ENCODE assay signal across 9 mouse cellular contexts in the genomic region with DNA sequence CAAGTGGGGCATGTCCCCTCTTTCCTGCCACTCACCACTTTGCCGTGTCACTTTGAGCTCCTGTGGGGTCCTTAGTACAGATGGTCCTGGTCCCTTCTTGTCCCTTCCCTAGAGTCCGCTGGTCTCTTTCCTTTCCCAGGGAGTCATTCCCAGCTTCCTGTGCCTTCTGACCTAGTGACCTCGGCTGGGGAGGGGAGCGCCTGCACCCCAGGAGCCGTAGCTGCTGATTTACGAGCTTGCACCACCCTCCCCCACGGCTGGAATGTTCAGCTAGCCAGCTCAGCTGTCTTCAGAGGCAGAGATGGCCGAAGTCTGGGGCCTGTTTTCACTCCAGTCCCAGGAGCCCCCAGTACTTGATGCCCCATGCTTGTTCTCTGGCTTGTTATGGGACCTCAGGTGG. TPM values are rescaled to one million over a fixed set of nuclear protein-coding genes. Genes with fewer than 3 reads are reported as not detected.
DNase-seq lines count a peak whose midpoint lies in the region; ATAC-seq and TF ChIP-seq lines count a peak whose summit lies in the region.
"Had no signal": no experiment of that assay in that cellular context is flagged by ENCODE, and none has a peak within 500 bp of the region (broad histone marks: within the 10 kb centered on the region; RNA-seq: fewer than 3 reads in every experiment).

No protein-coding gene starts in this region.

- H3K79me2 ChIP-seq in heart, adult 2 months (replicated peaks; ENCODE audit: control insufficient read depth, insufficient read depth, low read length), result no peaks in the 10 kb centered on the region

- intact Hi-C loops in heart, adult 2 months (cut with DNase I), result no loop called here

- no peak overlapping the region; the same call in 1 of the 2 replicates for H3K27ac ChIP-seq in heart, adult 2 months

- no peak for TF ChIP-seq POLR2A in heart, adult 2 months (IDR thresholded peaks at IDR 0.05; ENCODE audit: insufficient read depth, low read depth, low read length)

- H3K36me3 ChIP-seq in heart, adult 2 months (ENCODE audit: control insufficient read depth, insufficient read depth, low read length), result no peaks in the 10 kb centered on the region

- DNase-seq in gastrocnemius, adult 18-20 months (ENCODE audit: low spot score), result peak; percentile 59
- DNase-seq in gastrocnemius, postnatal 4 days (ENCODE audit: low spot score in 2 of 2), result no peak
- DNase-seq in heart, adult 2 months, result peak; percentile 49
- DNase-seq in kidney, postnatal 10 days, result peak; percentile 95
- peak; percentile 65 for DNase-seq in lung, postnatal 36 days
- no peak for DNase-seq in thymus, postnatal 0 days (ENCODE audit: low spot score)
- no peak for DNase-seq in testis, postnatal 14 days (ENCODE audit: low spot score)

- no peak overlapping the region for H3K9ac ChIP-seq in heart, adult 2 months (ENCODE audit: low read depth, low read length)

- no peaks in the 10 kb centered on the region for H3K27me3 ChIP-seq in heart, adult 2 months (ENCODE audit: control insufficient read depth, insufficient read depth, low read length)

- TF ChIP-seq CTCF in heart, adult 2 months (IDR thresholded peaks at IDR 0.05), result no peak

- 28% methylated on average over 8 of the region's 8 CpGs for WGBS in heart, adult 2 months

- H3K4me3 ChIP-seq in heart, adult 2 months, result no peak overlapping the region

- no peak; the same call in 1 of the 2 replicates for ATAC-seq in monocyte, adult 5-6 weeks (replicated peaks; ENCODE audit: insufficient number of reproducible peaks, low FRiP score, low TSS enrichment, poor library complexity, severe bottlenecking)

- TF ChIP-seq EP300 in heart, adult 2 months (IDR thresholded peaks at IDR 0.05; ENCODE audit: insufficient read depth, low read depth, low read length), result no peak

- H3K4me1 ChIP-seq in heart, adult 2 months (ENCODE audit: control insufficient read depth, insufficient read depth, low read length), result no peaks in the 10 kb centered on the region

RNA-seq across cellular contexts. Expression of a gene that starts 8.7 kb away (rescaled TPM):
- total RNA-seq in gastrocnemius, adult 18-20 months (2021), result 1 to 10 TPM; 6.3 to 8.1 TPM
- 10 to 100 TPM; 19.0 to 21.6 TPM for total RNA-seq in gastrocnemius, postnatal 4 days (2021)
- 10 to 100 TPM; 18.4 to 20.3 TPM for total RNA-seq in heart, adult 2 months (2021)
- polyA plus RNA-seq in heart, adult 2 months (2012; rRNA removed), result 19.4 and 20.2 TPM in 2 replicates
- total RNA-seq in monocyte, adult 5-6 weeks (2017), result 10.4 to 25.9 TPM (median 10.7 TPM) in 3 replicates
- 15.6 and 15.7 TPM in 2 replicates for polyA plus RNA-seq in thymus, postnatal 0 days (2015; fragmentation: Nextera tagmentation; extraction: Ambion mirVana)

RNA-seq across cellular contexts. Expression of a gene that starts 18.0 kb away (rescaled TPM):
- 1 to 10 TPM; 5.0 to 6.5 TPM for total RNA-seq in gastrocnemius, adult 18-20 months (2021)
- total RNA-seq in gastrocnemius, postnatal 4 days (2021), result 10 to 100 TPM; 15.6 to 16.9 TPM
- total RNA-seq in heart, adult 2 months (2021), result 1 to 10 TPM; 7.2 to 9.3 TPM
- polyA plus RNA-seq in heart, adult 2 months (2012; rRNA removed), result 15.9 and 16.3 TPM in 2 replicates
- total RNA-seq in monocyte, adult 5-6 weeks (2017), result 6.3 to 11.7 TPM (median 7.3 TPM) in 3 replicates
- polyA plus RNA-seq in thymus, postnatal 0 days (2015; fragmentation: Nextera tagmentation; extraction: Ambion mirVana), result 23.4 and 23.5 TPM in 2 replicates

RNA-seq across cellular contexts. Expression of a gene that starts 19.1 kb away (rescaled TPM):
- 10 to 100 TPM; 13.1 to 18.2 TPM for total RNA-seq in gastrocnemius, adult 18-20 months (2021)
- 10 to 100 TPM; 26.1 to 26.8 TPM for total RNA-seq in gastrocnemius, postnatal 4 days (2021)
- total RNA-seq in heart, adult 2 months (2021), result 10 to 100 TPM; 40.5 to 43.8 TPM
- 38.5 TPM in 2 replicates for polyA plus RNA-seq in heart, adult 2 months (2012; rRNA removed)
- total RNA-seq in monocyte, adult 5-6 weeks (2017), result 0.19 to 5.1 TPM (median 0.78 TPM) in 3 replicates
- 3.5 and 3.7 TPM in 2 replicates for polyA plus RNA-seq in thymus, postnatal 0 days (2015; fragmentation: Nextera tagmentation; extraction: Ambion mirVana)

RNA-seq across cellular contexts. Expression of a gene that starts 25.7 kb away (rescaled TPM):
- not detected for total RNA-seq in gastrocnemius, adult 18-20 months (2021)
- under 1 TPM; 0.37 to 0.60 TPM for total RNA-seq in gastrocnemius, postnatal 4 days (2021)
- total RNA-seq in heart, adult 2 months (2021), result under 1 TPM in 1 of 2 experiments, not detected in 1; 0.05 TPM
- 0.20 and 0.29 TPM in 2 replicates for polyA plus RNA-seq in heart, adult 2 months (2012; rRNA removed)
- not detected in 3 replicates for total RNA-seq in monocyte, adult 5-6 weeks (2017)
- 1.4 and 1.5 TPM in 2 replicates for polyA plus RNA-seq in thymus, postnatal 0 days (2015; fragmentation: Nextera tagmentation; extraction: Ambion mirVana)
- polyA plus RNA-seq: C2C12 had no signal

Comparison
In these comparisons a context has a peak if more than half of its experiments do, and no peak if none do; other contexts are left out.
1. DNase-seq: peak in gastrocnemius, adult 18-20 months (single experiment), heart, adult 2 months (2 of 2), kidney, postnatal 10 days (single experiment) and lung, postnatal 36 days (single experiment); none in gastrocnemius, postnatal 4 days (0 of 2), thymus, postnatal 0 days (single experiment) and testis, postnatal 14 days (single experiment).